Mouse (Mus musculus): ENCODE measurements around the gene Npcd. TPM values are rescaled to one million over a fixed set of nuclear protein-coding genes. Genes with fewer than 3 reads are reported as not detected.

Gene Npcd
- polyA plus RNA-seq, 1 experiment from 2014 or later: 0.64 TPM

DNA sequence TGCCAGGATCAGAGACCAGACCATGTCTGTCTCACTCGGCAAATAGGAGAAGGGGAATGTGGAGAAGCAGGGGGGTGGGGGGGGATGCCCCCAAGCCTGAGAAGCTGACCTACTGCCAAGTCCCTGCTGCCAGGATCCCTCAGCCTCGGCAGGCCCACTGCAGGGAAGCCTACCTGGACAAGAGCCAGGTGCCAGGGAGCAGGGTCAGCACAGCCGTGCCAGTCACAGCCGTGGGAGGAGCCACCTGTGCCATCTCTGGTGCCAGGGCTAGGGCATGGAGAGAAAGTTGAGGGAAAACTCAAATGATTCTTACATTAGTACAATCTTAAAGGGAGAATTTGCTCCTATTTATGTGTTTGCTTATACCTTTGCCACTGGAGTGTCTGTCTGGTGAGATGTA is 31.7 kb downstream of the Npcd start:
- H3K36me3 ChIP-seq (ENCODE audit: control insufficient read depth, insufficient read depth, low read length): no peaks in the 10 kb centered on the region
- H3K4me3 ChIP-seq (ENCODE audit: low read depth, low read length): no peak overlapping the region
- H3K4me1 ChIP-seq (ENCODE audit: control insufficient read depth, insufficient read depth, low read length): peaks cover 8% of the 10 kb centered on the region; the same call in 1 of the 2 replicates
- H3K4me2 ChIP-seq: no peak overlapping the region
- H3K9ac ChIP-seq (ENCODE audit: low read depth, low read length): no peak overlapping the region
- peaks cover 74% of the 10 kb centered on the region for H3K27me3 ChIP-seq (ENCODE audit: control insufficient read depth, insufficient read depth, low read length)
- H3K27ac ChIP-seq (ENCODE audit: low read depth, low read length): no peak overlapping the region
- 58% methylated on average over 4 of the region's 4 CpGs for WGBS (ENCODE audit: insufficient replicate concordance)
- no peak for ATAC-seq (replicated peaks; ENCODE audit: insufficient number of reproducible peaks, low FRiP score, low TSS enrichment)
- H3K9me3 ChIP-seq (replicated peaks; ENCODE audit: control insufficient read depth, low read length): no peaks in the 10 kb centered on the region

DNA sequence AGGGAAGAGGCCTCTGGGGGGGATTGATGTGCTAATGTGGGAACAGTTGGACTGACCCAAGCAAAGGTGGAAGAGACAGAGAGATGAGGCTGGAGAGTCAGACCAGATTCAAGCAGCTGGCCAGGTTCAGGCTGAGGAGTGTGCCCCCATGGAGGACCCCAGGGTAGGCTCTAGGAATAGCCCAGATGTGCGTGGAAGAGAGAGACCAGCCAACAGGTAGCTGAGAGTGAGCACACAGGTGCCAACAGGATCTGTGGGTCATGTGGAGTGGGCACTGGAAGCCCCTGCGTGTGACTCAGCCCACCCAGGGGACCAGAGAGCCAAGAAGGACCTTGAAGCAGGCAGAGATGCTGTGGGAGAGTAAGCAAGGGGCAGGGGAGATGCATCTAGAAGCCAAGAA is 32.4 kb downstream of the Npcd start:
- Histone ChIP-seq H3K27ac (ENCODE audit: low read depth, low read length) (no peak overlapping the region), H3K9me3 (replicated peaks; ENCODE audit: control insufficient read depth, low read length) (no peaks in the 10 kb centered on the region), H3K9ac (ENCODE audit: low read depth, low read length) (no peak overlapping the region), H3K36me3 (ENCODE audit: control insufficient read depth, insufficient read depth, low read length) (no peaks in the 10 kb centered on the region), H3K4me1 (ENCODE audit: control insufficient read depth, insufficient read depth, low read length) (peaks cover 8% of the 10 kb centered on the region; the same call in 1 of the 2 replicates), H3K27me3 (ENCODE audit: control insufficient read depth, insufficient read depth, low read length) (peaks cover 71% of the 10 kb centered on the region), H3K4me3 (ENCODE audit: low read depth, low read length) (no peak overlapping the region), H3K4me2 (no peak overlapping the region)
- 61% methylated on average over 2 of the region's 2 CpGs for WGBS (ENCODE audit: insufficient replicate concordance)
- no peak for ATAC-seq (replicated peaks; ENCODE audit: insufficient number of reproducible peaks, low FRiP score, low TSS enrichment)

DNA sequence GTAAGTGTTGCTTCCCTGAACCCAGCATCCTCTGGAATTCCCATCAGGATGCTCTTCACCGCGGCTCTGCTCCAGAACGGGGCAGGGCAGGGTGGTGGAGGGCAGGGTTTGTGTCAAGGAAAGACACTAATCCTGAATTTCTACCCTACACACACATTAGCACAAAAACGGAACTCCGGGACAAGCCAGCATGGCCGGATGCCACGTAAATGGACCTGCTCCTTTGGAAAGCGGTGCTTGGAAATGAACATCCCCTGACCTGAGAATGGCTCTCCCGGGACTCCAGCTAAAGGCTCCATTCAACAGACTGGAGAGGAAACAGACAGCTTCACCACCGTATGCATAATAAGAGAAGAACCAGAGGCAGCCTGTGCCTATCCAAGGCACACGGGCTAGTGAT is 33.3 kb downstream of the Npcd start:
- H3K4me3 ChIP-seq (ENCODE audit: low read depth, low read length): no peak overlapping the region
- no peak for ATAC-seq (replicated peaks; ENCODE audit: insufficient number of reproducible peaks, low FRiP score, low TSS enrichment)
- H3K4me2 ChIP-seq: no peak overlapping the region
- H3K4me1 ChIP-seq (ENCODE audit: control insufficient read depth, insufficient read depth, low read length): peaks cover 8% of the 10 kb centered on the region; the same call in 1 of the 2 replicates
- no peak overlapping the region for H3K9ac ChIP-seq (ENCODE audit: low read depth, low read length)
- 53% methylated on average over 11 of the region's 11 CpGs for WGBS (ENCODE audit: insufficient replicate concordance)
- H3K36me3 ChIP-seq (ENCODE audit: control insufficient read depth, insufficient read depth, low read length): no peaks in the 10 kb centered on the region
- H3K9me3 ChIP-seq (replicated peaks; ENCODE audit: control insufficient read depth, low read length): no peaks in the 10 kb centered on the region
- H3K27me3 ChIP-seq (ENCODE audit: control insufficient read depth, insufficient read depth, low read length): peaks cover 62% of the 10 kb centered on the region
- no peak overlapping the region for H3K27ac ChIP-seq (ENCODE audit: low read depth, low read length)

DNA sequence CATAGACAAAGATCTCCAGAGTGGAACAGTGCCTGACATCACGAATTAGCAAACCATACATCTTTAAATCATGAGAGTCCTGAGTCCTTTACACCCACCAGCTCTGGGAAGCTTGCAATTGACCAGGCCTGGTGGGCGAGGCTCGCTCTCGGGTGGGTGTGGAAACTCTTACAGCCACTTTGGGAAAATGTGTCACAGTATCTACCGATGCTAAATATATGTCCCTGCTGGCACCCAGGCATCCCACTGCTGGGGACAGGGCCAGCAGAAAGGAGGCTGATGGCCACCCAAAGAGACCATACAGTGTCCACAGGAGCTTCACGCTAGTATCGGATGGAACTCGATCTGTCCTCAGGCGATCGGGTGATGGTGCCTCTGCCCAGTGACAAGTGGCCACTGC is 35.4 kb downstream of the Npcd start:
- no peak for ATAC-seq (replicated peaks; ENCODE audit: insufficient number of reproducible peaks, low FRiP score, low TSS enrichment)
- Histone ChIP-seq H3K9ac (ENCODE audit: low read depth, low read length) (no peak overlapping the region), H3K27ac (ENCODE audit: low read depth, low read length) (no peak overlapping the region), H3K36me3 (ENCODE audit: control insufficient read depth, insufficient read depth, low read length) (no peaks in the 10 kb centered on the region), H3K27me3 (ENCODE audit: control insufficient read depth, insufficient read depth, low read length) (peaks cover 45% of the 10 kb centered on the region), H3K4me2 (no peak overlapping the region), H3K4me3 (ENCODE audit: low read depth, low read length) (no peak overlapping the region), H3K4me1 (ENCODE audit: control insufficient read depth, insufficient read depth, low read length) (0 out of 2 replicates have a peak, but pooled peaks cover 3% of the 10 kb centered on the region), H3K9me3 (replicated peaks; ENCODE audit: control insufficient read depth, low read length) (no peaks in the 10 kb centered on the region)
- 82% methylated on average over 10 of the region's 10 CpGs for WGBS (ENCODE audit: insufficient replicate concordance)

DNA sequence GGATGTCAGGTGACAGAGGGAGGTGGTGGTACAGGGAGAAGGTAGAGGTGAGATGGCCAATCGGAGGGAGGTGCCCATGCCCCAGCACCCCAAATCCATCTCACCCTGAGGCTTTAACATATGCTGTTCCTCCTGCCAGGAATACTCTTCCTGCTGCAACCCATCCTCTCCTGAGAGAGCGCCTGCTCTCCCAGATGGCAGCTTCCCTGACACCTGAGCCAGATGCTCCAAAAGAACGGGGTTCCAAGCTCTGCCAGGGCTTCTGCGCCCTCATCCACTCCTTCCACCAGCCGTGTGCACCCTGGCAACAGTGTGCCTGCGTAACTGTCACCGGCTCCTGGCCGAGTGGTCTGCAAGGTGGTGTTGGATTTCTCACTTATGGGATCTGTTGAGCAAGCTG is 36.4 kb downstream of the Npcd start:
- no peaks in the 10 kb centered on the region for H3K4me1 ChIP-seq (ENCODE audit: control insufficient read depth, insufficient read depth, low read length)
- peaks cover 43% of the 10 kb centered on the region for H3K27me3 ChIP-seq (ENCODE audit: control insufficient read depth, insufficient read depth, low read length)
- no peak overlapping the region for H3K27ac ChIP-seq (ENCODE audit: low read depth, low read length)
- H3K9me3 ChIP-seq (replicated peaks; ENCODE audit: control insufficient read depth, low read length): no peaks in the 10 kb centered on the region
- H3K9ac ChIP-seq (ENCODE audit: low read depth, low read length): no peak overlapping the region
- no peaks in the 10 kb centered on the region for H3K36me3 ChIP-seq (ENCODE audit: control insufficient read depth, insufficient read depth, low read length)
- no peak for ATAC-seq (replicated peaks; ENCODE audit: insufficient number of reproducible peaks, low FRiP score, low TSS enrichment)
- H3K4me2 ChIP-seq: no peak overlapping the region
- WGBS (ENCODE audit: insufficient replicate concordance): 70% methylated on average over 8 of the region's 8 CpGs
- H3K4me3 ChIP-seq (ENCODE audit: low read depth, low read length): no peak overlapping the region

DNA sequence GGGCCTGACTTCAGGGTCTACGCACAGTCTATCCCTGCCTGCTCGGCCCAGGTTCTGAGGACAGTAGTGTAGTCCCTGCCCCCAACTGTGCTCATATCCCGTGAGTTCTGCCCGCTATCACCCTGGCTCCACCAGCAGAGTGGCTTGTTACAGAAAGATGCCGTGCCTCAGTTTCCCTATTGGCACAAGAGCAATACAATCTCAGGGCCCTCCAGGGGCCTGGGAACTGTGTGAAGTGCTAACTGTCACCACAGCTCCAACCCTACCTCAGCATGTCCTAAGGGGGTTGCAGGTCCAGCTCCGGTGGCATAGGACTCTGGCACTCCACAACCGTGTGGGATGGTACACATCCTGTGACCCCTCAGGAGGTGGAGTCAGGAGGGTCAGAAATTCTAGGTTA is 36.9 kb downstream of the Npcd start:
- peaks cover 44% of the 10 kb centered on the region for H3K27me3 ChIP-seq (ENCODE audit: control insufficient read depth, insufficient read depth, low read length)
- H3K36me3 ChIP-seq (ENCODE audit: control insufficient read depth, insufficient read depth, low read length): no peaks in the 10 kb centered on the region
- H3K4me1 ChIP-seq (ENCODE audit: control insufficient read depth, insufficient read depth, low read length): no peaks in the 10 kb centered on the region
- 74% methylated on average over 7 of the region's 7 CpGs for WGBS (ENCODE audit: insufficient replicate concordance)
- no peak overlapping the region for H3K9ac ChIP-seq (ENCODE audit: low read depth, low read length)
- no peak overlapping the region for H3K4me2 ChIP-seq
- H3K9me3 ChIP-seq (replicated peaks; ENCODE audit: control insufficient read depth, low read length): no peaks in the 10 kb centered on the region
- no peak for ATAC-seq (replicated peaks; ENCODE audit: insufficient number of reproducible peaks, low FRiP score, low TSS enrichment)
- H3K4me3 ChIP-seq (ENCODE audit: low read depth, low read length): no peak overlapping the region
- no peak overlapping the region for H3K27ac ChIP-seq (ENCODE audit: low read depth, low read length)

DNA sequence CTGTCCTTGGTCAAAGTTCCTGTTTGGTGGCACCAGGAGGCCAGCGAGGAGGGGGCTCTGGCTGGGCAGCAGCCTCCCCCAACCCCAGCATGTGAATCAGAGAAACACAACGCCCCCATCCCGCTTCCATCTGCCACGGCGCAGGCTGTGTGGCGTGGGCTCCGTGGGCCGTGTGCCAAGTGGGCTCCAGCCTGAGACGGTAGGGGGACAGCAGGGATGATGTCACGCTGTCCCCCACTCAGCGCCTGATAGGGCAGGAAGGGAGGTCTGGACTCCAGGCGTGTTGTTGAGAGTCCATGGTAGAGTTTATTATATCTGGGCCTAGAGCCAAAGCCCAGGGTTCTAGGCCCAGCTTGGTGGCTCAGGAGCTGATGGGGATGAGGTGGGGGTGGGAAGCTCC is 37.8 kb downstream of the Npcd start:
- no peak overlapping the region for H3K4me2 ChIP-seq
- no peak for ATAC-seq (replicated peaks; ENCODE audit: insufficient number of reproducible peaks, low FRiP score, low TSS enrichment)
- no peaks in the 10 kb centered on the region for H3K4me1 ChIP-seq (ENCODE audit: control insufficient read depth, insufficient read depth, low read length)
- 77% methylated on average over 12 of the region's 12 CpGs for WGBS (ENCODE audit: insufficient replicate concordance)
- H3K4me3 ChIP-seq (ENCODE audit: low read depth, low read length): no peak overlapping the region
- no peaks in the 10 kb centered on the region for H3K36me3 ChIP-seq (ENCODE audit: control insufficient read depth, insufficient read depth, low read length)
- H3K9me3 ChIP-seq (replicated peaks; ENCODE audit: control insufficient read depth, low read length): no peaks in the 10 kb centered on the region
- H3K27me3 ChIP-seq (ENCODE audit: control insufficient read depth, insufficient read depth, low read length): peaks cover 38% of the 10 kb centered on the region
- no peak overlapping the region for H3K9ac ChIP-seq (ENCODE audit: low read depth, low read length)
- no peak overlapping the region for H3K27ac ChIP-seq (ENCODE audit: low read depth, low read length)

DNA sequence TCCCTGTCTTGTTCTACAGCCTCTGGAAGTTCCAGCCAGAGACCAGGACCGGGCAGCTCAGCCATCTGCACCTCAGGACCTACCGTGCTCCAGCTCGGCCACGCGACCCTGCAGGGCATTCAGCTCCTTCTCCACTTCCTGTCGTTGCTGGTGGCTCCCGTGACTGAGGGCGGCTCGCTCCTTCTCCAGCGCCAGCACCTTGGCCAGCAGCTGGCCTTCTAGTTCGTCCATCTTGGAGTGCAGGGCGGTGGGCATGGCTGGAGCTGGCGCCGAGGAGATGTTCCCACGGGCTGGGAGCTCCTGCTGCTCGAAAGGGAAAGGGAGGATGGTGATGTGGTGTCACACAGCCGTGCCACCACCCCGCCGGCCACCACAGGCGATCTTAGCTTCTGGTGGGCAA is 39.9 kb downstream of the Npcd start:
- no peaks in the 10 kb centered on the region for H3K4me1 ChIP-seq (ENCODE audit: control insufficient read depth, insufficient read depth, low read length)
- no peaks in the 10 kb centered on the region for H3K36me3 ChIP-seq (ENCODE audit: control insufficient read depth, insufficient read depth, low read length)
- ATAC-seq (replicated peaks; ENCODE audit: insufficient number of reproducible peaks, low FRiP score, low TSS enrichment): no peak
- no peaks in the 10 kb centered on the region for H3K9me3 ChIP-seq (replicated peaks; ENCODE audit: control insufficient read depth, low read length)
- peaks cover 27% of the 10 kb centered on the region for H3K27me3 ChIP-seq (ENCODE audit: control insufficient read depth, insufficient read depth, low read length)
- H3K4me2 ChIP-seq: no peak overlapping the region
- H3K9ac ChIP-seq (ENCODE audit: low read depth, low read length): no peak overlapping the region
- 16% methylated on average over 20 of the region's 20 CpGs for WGBS (ENCODE audit: insufficient replicate concordance)
- no peak overlapping the region for H3K27ac ChIP-seq (ENCODE audit: low read depth, low read length)
- no peak overlapping the region for H3K4me3 ChIP-seq (ENCODE audit: low read depth, low read length)

DNA sequence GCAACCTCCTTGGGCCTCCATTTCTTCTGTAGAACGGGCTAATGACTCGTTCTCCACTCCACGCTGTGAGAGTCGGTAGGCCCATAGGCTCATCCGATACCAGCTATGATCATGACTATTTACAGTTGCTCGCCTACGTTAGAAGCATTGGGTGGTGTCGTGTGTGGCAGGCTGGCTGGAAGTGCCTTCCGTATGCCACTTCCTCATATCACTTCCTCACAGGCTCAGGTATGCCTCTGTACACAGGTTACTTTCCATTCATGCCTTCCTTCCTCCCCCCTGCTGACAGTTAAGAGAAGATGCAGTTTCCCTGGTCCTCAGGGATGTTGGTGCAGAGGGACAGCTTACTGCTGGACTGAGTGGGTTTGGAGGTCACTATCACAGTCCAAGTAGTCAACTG is 41.0 kb downstream of the Npcd start:
- Histone ChIP-seq H3K4me2 (no peak overlapping the region), H3K36me3 (ENCODE audit: control insufficient read depth, insufficient read depth, low read length) (no peaks in the 10 kb centered on the region), H3K9ac (ENCODE audit: low read depth, low read length) (no peak overlapping the region), H3K4me1 (ENCODE audit: control insufficient read depth, insufficient read depth, low read length) (no peaks in the 10 kb centered on the region), H3K9me3 (replicated peaks; ENCODE audit: control insufficient read depth, low read length) (no peaks in the 10 kb centered on the region), H3K27ac (ENCODE audit: low read depth, low read length) (no peak overlapping the region), H3K4me3 (ENCODE audit: low read depth, low read length) (no peak overlapping the region), H3K27me3 (ENCODE audit: control insufficient read depth, insufficient read depth, low read length) (peaks cover 33% of the 10 kb centered on the region)
- 87% methylated on average over 9 of the region's 9 CpGs for WGBS (ENCODE audit: insufficient replicate concordance)
- no peak for ATAC-seq (replicated peaks; ENCODE audit: insufficient number of reproducible peaks, low FRiP score, low TSS enrichment)
